Mouse (Mus musculus) cerebellum, adult (tissue): ENCODE data around the gene Odf3b.
A peak's percentile ranks its signal among the peaks of the same experiment; 100 is the strongest.

Experiments used
- ATAC-seq: cut with Nextera tagmentation; 2 replicates; pipeline ENCODE4 v1.9.2; 2017; ENCODE audit warnings: mild to moderate bottlenecking, moderate library complexity, mixed read lengths; ENCODE audit not compliant: insufficient number of reproducible peaks, low FRiP score, low TSS enrichment

The Odf3b gene

DNA sequence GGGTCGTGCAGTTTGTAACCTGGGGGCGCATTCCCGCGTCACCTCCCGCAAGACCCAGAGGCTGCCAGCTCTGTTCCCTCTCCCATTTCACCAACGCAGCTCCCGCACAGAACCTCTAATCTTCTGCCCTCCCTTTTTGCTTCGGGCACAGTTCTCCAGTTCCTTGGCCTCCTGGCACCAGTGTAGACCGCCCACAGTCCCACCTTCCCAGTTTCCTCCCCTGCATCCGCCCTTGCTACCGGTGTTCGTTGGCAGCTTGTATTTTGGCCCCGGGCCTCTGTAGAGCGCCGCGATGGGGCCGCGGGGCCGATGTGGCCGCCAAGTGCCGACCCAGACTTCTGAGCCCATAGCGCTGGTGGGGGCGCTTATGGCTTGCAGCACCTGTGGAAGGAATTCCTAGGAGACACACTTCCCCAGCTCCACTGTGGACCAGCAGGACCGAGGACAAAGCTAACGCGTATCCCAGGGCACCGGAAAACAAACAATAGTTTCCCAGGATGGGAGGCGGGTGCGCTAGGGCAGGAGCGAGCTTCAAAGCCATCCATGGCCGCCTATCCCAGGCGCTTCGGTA is at the start of gene Odf3b:
Gene Odf3b, minus strand, starts transcription at position 452 of the 571 bp plus-strand sequence.
- peak; percentile 59; the same call in 1 of the 2 replicates for ATAC-seq

DNA sequence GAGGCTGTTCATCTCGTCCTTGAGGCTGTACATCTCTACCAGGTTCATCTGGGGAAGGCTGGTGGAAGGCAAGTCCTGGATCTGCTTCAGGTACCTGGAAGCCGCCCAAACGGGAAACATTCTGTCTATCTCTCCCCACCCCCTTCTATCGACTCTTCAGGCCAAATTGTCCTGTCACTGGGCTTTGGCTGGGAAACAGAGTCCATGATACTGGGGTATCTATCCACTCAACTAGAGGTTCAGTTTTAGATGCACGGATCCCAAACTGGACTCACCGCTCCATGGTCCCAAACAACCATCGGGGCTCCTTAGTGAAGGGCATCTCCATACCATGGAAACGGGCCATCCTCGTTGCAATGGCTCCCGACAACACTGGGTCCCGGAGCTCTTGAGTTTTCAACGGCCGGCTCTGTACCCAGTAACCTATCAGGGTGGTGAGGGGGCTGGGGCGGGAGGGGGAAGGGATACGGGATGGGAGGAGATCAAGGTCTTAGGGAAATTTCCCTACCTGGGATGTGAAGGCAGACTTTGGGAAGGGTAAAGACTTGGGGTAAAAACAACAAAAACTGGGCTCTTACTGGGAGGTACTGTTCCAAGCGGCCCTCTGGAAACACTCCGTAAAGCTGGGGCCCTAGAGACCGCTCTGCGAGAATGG is 49.2 kb upstream of the Odf3b start:
- ATAC-seq, result no peak

GRCm38 (mm10) chr15:89426716-89427115 is 47.6 kb upstream of the Odf3b start:
- ATAC-seq, result no peak

DNA sequence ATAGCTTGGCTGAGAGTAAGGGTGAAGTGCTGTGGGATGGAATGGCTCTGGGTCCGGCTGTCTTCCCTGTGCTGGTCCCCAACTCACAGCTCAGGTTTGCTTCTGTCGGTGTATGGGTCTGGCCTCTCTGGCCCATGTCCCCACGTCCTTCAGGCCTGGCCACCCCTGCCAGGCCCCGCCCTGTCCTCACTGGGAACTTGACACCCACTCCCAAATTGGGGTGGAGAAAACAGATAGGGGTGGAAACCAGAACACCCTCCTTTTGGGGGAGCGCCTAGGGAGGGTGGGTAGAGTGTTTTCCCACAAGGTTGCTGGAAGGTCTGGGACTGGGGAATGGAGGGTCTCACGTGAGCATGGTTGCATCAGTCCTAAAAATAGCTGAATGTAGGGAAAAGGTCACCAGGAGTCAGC is 46.6 kb upstream of the Odf3b start, which contains the start of gene Cpt1b:
Gene Cpt1b, minus strand, starts transcription at position 153 of the 411 bp plus-strand sequence.
- ATAC-seq, result no peak

- no peak for ATAC-seq
These were observed 45.5 kb upstream of the Odf3b start for GRCm38 (mm10) chr15:89424621-89425020.

GRCm38 (mm10) chr15:89421938-89422337 is 42.9 kb upstream of the Odf3b start:
- no peak for ATAC-seq

DNA sequence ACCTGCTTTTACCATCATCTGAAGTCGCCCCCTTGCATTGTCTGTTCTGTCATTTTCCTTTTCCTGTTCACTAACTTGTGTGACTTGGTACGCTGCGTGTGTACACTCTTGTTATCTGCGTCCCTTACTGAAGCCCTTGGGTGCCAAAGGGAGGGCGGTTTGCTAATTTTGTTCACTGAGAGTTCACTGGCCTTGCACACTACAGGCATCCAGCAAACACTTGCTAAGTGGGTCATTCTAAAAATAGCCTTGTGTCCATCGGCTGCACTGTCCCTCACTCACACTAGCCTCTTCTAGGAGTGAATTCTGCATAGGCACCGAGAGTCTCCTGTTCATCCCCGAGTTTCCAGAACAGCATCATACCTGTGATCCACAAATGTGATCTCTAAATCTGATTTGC is 36.2 kb upstream of the Odf3b start:
- no peak; the same call in 1 of the 2 replicates for ATAC-seq

GRCm38 (mm10) chr15:89410118-89410517 is 31.0 kb upstream of the Odf3b start, which contains the start of gene Syce3:
Gene Syce3 (minus strand): TSS chr15:89410503.
- no peak for ATAC-seq

DNA sequence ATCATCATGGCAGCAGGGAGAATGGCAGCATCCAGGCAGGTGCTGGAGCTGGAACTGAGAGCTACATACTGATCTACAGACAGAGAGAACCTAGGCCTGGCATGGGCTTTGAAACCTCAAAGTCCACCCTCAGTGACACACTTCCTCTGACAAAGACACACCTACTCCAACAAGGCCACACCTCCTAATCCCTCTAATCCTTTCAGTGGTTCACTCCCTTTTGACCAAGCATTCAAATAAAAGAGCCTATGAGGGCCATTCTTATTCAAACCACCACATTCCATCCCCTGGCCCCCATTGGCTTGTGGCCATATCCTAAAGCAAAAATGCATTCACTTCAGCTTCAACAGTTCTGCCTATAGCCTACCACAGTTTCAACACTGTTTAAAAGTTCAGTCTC is 27.6 kb upstream of the Odf3b start:
- no peak for ATAC-seq

DNA sequence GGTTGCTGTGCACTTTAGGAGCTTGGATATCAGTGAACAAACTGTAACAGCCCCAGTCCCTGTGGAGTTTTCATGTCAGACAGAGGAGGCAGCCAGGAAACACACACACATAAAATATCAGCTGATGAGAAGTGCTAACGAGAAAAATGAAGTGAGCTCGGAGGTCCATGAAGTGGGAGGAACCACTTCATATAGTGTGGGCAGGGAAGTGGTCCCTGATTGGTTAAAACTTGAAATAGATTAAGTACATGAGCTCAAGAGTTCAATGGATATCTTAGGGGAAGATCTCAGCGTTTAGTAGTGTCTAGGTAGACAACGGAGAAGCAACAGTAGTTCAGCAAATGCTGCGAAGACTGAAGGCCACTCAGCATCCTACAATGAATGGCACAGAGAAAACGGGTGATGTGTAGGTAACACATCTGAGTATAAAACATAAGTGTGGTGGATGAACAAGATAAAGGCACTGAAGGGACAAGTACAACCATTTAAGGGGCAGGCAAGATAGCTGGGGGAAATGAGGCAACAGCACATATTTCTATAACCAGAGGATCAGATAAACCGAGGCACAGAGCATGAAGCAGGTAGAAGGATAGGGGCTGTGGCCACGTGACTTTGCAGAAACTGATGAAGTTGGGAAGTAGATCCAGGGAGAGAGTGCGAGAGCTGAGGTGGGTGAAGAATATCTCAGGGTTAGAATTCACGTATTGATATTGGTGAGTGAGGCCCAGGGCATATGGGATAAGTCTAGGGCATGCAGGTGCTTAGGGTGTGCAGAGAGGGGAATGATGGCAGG is 25.9 kb upstream of the Odf3b start:
- ATAC-seq, result no peak

- no peak for ATAC-seq
These were observed 23.4 kb upstream of the Odf3b start for GRCm38 (mm10) chr15:89402471-89402870.

DNA sequence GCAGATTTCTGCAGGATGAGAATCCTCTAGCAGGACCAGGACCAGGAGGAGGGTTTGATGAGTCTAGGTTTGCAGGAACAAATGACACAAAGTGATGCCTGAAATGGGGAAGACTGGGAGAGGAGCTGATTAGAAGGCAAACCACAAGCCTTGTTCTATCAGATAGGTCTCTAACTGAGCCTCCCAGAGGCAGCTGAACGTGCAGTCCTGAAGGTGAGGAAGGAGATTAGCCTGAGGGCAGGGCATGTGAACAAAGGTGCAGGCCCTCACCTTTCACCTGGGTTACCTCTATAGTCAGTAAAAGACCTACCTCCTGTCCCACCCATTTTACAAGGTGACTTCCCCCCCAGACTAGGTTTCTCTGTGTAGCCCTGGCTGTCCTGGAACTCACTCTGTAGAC is 20.6 kb upstream of the Odf3b start:
- ATAC-seq, result no peak

- ATAC-seq, result no peak
These were observed 19.1 kb upstream of the Odf3b start for GRCm38 (mm10) chr15:89398146-89398545.

DNA sequence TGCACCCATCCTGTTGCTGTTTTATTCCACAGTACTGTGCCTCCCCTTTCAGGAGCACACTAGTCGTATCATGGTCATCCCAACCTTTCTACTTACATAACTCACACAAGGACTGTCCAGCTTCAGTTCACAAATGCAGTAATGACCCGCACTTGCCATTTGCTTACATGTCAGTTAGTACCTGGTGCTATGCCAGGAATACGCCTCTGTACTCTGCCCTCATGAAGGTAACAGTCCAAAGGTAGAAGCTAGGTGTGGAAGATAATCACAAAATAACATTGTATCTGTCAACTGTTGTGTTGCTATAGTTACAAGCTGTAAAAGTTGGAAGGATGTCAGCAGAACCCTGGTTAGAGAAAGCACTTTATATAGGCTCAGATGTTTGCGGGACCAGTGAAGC is 17.8 kb upstream of the Odf3b start:
- ATAC-seq, result no peak

DNA sequence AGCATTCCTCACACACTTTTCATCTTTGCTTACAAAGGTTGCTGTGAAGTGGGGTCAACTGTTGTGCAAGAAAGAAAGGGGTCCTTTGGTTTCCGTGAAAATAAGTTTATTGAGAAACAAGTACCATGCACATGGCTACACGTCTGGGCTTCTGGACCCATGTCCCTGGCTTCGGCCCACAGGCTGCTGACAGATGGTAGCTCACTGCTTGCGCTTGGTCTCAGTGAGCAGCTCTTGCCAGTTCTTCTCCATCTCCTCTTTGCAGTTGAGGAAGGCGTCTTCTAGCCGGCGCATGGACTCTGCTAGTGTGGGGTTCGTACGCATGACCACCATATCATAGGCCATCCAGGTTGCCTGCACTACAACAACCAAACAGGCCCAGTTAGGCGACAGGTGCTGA is 11.0 kb upstream of the Odf3b start:
- ATAC-seq, result no peak

- ATAC-seq, result no peak
These were observed 8.0 kb upstream of the Odf3b start for GRCm38 (mm10) chr15:89387127-89387526.

GRCm38 (mm10) chr15:89384617-89385016 is 5.5 kb upstream of the Odf3b start, which contains the start of gene Klhdc7b:
Gene Klhdc7b (plus strand): TSS chr15:89384917.
- ATAC-seq, result no peak

DNA sequence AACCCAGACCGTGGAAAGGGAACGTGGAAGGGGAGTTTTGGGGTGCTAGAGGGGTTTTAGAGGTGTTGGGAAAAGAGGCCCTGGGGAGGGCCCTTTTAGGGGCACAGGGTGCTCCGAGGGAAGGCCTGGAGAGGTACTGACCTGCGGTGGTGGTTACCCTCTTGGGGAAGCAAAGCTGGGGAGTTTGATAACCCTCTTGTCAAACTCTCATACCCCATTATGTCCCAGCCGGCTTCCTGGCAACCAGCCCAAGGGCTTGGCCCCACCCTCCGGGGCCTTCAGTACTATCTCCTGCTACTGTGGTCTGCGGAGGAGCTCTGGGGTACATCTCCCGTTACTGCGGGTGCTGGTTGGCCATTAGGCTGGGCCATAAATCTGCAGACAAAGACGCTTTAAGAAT is 347 bp upstream of the Odf3b start:
- ATAC-seq, result no peak

DNA sequence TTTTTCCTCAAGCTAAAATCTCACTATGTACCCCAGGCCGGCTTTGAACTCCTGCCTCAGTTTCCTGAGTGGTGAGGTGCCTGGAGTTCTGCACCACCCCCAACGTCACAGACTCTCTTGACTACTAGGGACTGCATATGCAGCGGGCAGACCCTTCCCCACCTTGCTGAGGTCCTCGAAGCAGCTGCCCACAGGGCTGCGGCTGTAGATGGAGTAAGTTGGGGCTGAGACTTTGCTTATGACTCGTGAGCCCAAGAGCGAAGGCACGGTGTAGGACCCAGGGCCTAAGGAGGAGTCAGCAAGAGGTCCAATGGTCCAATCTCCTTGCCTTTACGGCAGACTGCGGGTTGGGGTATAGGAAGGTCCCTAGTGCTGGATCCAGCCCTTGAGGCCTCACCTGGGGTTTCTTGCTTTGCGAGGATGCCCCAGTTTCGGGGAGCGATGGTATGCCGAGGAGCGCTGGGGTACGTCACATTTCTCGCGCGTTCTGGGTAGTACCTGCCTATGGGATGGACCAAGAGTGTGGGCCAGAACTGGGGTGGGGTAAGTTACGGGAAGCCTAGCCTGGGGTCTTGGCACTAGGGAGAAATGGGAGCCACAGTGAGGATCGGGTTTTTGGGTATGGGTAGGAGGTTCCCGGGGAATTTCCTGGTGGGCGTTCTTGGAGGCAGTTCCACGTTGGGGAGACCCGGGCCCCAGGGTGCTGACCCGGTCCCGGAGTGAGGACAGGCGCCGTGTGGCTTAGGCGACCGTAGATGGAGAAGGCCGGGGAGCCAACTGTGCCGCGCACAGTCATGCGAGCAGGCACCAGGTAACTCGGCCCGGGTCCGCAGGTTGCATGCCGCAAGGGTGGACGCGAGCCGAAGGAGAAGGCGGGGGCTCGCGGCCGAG is 899 bp downstream of the Odf3b start:
- ATAC-seq, result peak; percentile 18; the same call in 1 of the 2 replicates

DNA sequence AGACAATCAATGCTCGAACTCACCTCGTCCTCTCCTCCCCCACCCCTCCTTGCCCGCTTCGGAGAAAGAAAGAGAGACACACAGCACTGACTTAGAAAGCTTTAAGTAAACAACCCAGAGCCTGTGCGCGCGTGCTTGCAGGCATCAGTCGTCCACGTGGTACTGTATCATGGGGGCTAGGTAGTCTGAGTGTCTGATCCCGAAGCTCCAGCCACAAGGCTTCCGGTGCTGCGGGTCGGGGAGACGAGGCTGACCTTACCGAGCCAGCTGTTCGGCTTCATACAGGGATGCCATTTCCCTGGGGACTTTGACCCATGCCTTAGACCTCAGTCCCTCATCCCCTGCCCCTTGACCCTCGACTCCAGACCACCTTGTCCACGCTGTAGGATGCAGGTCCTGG is 1.7 kb downstream of the Odf3b start:
- ATAC-seq, result no peak
